Mouse (Mus musculus): ENCODE measurements at regions not wholly inside any gene's neighbourhood (a gene's known extent, or its start where the extent isn't known, plus 50 kb on each side); places are given as distances from the start of the nearest gene placed in this dataset.
"Not testable (repeated sequence)": the region's sequence is repeated elsewhere in the genome, so short reads cannot be mapped to it uniquely, and the experiment has no call there.

DNA sequence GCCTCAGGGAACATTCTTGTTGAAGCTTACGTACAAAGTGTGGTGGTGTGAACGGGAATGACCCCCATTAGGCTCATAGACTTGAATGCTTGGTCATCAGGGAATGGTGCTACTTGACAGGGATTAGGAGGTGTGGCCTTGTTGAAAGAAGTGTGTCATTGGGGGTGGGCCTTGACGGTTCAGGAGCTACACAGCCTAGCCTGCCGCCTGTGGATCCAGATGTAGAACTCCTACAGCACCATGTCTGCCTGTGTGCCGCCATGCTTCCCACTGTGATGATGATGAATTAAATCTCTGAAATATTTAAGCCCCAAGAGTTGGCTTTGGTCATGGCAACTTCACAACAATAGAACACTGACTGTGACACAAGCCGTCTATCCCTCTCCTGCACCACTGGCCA lies 163.6 kb downstream of the Ankrd50 start:
- DNase-seq (ENCODE audit: low spot score in 2 of 2): no peak

DNA sequence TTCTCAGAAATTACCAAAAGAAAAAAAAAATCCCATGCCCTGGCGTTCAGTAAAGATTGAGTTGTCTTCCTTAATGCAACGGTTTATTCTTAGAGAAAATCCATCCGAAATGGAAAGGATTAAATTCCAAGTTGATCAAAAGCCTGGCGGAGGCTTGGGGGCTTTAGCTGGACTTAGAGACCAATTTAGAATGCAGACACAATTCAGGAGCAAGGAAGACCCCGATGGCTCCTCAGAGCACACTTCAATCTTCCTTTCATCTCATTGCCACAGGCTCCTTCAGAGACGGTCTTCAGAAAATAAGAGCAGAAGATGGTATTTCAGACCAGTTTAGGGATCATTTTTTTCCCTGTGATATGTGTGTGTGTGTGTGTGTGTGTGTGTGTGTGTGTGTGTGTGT lies 171.8 kb downstream of the Ankrd50 start:
- no peak for DNase-seq (ENCODE audit: low spot score in 2 of 2)

DNA sequence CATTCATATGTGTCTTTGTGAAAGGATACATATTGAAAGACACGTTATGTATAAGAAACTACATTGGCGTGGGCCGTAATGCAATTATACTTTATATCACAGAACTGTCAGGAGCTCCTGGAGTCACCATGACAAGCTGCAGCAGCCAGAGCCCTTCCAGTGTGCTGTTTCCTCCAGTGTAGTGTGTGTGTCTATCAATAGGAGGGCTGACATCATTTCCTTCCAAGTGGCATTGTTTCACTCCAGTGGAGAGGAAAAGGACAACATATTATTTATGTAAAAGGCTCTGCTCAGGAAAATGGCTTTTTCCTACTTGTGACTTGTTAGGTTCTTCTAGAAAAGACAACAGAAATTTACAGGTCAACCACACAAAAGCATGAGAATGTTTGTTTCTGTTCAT lies 172.5 kb downstream of the Ankrd50 start:
- no peak for DNase-seq (ENCODE audit: low spot score in 2 of 2)

DNA sequence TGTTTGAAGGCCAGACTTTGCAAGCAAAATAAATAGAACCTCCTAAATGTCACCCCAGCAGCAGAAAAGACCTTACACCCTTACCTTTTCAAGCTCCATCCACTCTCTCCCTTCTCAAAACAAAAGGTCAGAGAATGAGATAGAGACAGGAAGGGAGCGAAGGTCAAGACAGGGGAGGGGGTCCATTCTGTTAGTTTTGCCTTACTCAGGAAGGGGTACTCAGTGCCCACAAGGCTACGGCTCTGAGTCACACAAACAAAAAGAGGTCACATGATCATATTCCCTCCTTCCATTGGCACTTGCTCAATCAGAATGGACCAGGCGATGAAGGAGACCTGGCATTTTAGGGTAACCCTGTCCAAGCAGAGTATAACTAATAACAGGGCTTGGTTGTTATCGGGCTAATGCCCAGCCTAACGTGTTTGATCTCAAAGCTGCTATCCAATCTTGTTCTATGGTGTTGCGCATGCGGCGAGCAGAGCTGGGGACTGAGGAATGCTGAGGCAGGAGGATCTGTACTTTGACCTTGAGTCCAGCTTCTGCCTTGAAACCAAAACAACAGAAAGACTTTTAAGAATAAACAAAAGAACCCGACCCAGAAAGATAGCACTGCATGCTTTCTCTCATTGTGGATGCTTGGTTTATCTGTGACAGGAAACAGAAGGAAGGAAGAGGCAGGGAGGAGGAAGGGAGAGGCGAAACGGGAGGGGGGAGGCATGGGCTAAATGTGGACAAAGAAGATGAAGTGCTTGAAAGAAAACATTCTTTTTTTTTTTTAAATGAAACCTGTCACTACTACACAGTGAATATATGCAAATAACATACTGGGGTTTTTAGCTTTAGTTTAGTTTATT lies 184.5 kb downstream of the Ankrd50 start:
- no peak for DNase-seq (ENCODE audit: low spot score in 2 of 2)

DNA sequence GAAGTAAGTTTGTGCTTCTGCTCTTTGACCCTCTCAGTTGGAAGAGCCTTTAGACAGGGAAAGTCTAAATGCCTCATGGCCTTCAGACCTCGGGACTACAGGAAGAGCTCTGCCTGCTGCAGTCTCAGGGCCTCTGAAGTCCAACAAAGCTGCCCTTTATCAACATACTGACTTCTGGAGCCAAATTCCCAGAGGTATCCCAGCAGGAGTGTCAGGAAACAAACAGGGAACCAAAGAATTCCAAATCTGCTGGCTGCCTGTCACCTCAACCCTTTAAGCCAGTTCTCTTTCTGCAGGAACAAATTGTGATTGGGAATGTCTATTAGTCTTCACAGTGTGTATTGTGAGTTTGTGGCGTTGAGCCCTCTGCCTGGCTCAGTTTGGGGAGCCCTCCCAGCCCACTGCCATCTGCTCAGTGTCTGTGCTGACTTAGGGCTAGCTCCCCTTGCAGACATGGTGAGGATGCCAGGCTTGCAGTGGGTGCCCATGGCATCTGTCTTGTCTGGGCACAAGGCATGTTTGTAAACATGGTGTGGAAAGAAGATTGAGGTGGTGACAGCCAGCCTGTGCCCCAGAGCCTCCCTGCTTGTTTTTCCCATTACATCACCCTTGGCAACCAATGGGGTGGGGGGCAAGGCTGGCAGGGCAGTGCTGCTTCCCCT lies 185.3 kb downstream of the Ankrd50 start:
- no peak for DNase-seq (ENCODE audit: low spot score in 2 of 2)

DNA sequence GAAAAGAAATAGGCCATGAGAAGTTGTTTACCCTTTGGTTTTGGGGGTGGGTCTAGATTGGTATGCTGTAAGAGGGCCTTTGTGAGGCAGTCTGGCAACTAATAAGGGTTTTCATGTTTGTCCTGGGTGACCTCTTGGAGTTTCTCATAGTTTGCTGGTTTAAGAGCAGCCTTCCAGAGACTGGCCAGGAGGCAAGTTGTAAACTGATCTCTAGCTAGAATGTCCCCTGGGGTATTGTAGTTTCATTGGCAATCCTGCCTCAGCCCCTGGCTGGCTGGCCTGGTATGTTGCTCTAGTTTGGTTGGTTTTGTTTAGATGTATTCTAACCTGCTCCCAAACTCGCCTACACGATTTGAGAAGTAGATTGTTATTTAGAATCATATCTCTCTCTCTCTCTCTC lies 187.1 kb downstream of the Ankrd50 start:
- DNase-seq (ENCODE audit: low spot score in 2 of 2): no peak

DNA sequence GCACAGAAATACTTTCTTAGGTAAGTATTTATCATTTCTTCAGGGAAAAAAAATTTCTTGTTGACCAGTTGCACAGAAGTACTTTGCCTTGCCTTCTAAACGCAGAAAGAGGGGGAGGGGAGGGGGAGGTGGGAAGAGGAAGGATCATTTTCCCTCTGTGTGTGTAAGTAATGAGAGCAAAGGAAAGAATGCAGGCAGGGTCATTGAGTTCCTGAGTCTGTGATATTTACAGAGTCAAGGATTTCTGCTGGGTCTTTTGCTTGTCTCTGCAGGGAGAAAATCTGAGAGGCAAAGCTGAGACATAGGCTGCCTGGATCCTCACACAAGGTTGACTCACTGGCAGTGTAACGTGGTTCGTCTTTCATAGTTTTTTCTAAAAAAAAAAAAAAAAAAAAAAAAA lies 195.6 kb downstream of the Ankrd50 start:
- DNase-seq (ENCODE audit: low spot score in 2 of 2): no peak

DNA sequence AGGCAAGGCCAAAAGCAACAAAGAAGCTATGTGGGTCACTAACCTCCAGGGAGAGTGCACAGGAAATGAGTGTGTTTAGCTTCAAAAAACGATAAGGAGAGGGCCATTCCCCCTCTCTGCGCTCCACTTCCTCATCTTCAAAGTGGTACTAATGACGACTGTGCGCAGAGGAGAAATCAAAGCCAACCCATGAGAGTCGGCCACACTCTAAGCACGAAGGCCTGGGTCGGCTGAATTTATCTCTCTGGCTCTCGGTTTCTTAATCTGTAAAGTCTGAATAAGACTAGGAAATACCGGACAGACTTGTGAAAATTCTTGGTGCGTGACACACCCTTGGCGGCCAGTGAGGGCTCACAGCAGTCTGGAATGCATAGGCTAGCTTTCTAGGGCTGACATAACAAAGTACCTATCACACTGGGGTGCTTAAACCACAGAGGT lies 200.9 kb downstream of the Ankrd50 start:
- no peak for DNase-seq (ENCODE audit: low spot score in 2 of 2)

DNA sequence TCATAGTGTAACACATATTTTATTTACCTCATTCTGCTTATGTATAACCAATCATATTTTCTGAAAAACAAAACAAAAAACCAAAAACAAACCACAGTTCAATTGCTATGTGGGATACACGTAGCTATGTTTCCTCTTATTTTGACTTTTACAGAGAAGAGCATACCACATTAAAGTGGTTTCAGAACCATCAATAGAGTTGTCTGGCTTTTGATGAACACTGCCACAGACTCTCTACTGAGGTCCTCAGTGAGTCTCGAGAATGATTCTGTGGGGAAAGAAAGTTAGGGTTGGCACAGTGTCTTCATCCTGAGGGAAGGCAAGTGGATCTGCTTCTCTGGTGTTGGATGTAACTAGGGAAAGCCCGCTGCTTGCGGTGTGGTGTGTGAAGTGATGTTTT lies 201.8 kb downstream of the Ankrd50 start:
- DNase-seq (ENCODE audit: low spot score in 2 of 2): no peak

DNA sequence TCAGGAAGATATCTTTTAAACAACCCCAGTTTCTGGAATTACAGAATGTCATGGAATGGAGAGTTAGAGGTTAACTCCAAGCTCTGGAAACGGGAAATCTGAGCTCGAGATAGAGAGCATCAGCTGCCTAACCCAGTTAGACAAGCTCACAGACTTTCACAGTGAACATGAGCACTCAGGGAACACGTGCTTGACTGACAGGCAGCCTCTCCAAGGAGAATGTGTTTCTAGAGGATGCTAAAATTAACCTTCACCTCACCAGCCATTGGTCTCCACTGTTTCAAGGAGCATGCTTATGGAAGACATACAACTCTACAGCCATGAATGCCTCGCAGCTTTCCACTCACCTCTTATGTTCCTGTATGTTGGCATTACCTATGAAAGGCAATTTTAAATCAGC lies 203.0 kb downstream of the Ankrd50 start:
- no peak for DNase-seq (ENCODE audit: low spot score in 2 of 2)

DNA sequence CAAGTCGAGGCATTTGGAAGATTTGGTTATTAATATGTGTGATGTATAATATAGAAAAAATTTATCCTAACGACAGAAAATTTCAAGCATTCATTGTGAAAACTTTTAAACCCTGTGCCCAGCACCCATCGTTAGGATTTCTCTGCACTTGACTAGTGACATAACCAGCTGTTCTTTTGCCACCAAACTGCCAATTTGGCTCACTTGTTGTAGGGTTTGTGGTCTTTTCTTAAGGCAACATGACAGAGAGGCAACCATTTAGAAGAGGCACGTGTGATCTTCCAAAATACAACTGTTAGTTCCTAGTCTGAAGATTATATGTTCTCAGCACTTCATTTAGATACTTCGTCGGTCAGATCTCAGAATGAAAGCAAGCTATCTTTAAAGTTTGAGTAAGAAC lies 203.8 kb downstream of the Ankrd50 start:
- no peak for DNase-seq (ENCODE audit: low spot score in 2 of 2)

DNA sequence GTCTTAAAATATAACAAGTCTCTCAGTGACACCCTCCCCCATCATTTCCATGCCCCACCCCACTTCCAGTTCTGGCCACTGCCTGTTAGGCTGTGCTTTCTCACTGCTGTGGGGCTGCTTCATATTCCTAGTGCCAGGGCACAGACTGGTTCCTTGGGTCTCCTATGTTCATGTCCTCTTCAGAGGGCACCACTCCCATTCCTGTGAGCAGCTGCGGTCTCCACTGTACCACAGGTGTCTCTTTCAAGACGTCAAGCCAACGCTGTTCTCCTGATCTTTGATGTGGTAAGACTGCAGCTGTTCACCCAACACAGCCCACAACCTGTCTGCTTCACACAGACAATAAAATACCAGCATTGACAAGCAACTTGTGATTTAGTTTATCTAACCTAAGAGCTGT lies 204.5 kb downstream of the Ankrd50 start:
- DNase-seq (ENCODE audit: low spot score in 2 of 2): no peak

DNA sequence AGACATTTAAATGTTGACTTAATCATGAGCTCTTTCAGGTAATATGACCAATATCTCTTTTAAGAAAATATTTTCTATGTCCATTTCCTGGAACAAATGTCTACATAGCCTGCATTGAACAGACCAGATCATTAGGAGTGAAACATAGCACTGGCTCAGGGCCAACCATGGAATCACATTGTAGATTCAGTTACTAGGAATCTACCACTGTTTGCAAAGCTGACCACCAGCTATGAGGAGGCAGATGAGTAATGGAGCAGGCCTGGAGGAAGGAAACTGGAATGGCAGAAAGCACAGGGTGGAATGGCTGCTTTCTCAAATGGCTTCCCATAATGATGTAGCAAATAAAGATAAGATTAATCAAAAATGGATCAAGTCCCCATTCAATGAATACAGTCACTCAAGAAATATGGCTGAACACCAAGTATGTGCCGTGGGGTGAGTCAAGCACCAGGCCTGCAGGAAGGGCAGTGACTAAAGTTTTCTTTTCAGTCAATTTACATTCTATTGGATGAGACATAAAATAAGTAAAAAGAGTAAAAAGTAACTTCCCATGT lies 207.6 kb downstream of the Ankrd50 start:
- no peak for DNase-seq (ENCODE audit: low spot score in 2 of 2)

DNA sequence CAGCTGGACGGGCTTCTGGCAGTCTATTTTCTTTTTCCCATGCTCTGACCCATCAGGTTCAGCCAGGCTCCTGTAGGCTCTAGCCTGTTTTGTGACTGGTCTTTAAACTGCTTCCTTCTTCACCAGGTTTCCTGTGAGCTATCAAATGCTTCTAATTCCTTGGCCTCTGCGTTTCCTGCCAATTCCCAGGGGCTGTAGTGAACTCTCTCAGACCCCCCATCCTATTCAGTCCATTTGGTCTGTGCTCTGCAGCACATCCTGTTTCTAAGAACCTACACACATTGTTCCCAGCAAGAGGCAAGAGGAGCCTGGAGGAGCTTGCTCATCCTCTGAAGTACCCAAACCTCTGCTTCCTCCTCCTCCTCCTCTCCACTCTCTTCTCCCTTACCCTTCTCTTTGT lies 209.3 kb downstream of the Ankrd50 start:
- no peak for DNase-seq (ENCODE audit: low spot score in 2 of 2)

DNA sequence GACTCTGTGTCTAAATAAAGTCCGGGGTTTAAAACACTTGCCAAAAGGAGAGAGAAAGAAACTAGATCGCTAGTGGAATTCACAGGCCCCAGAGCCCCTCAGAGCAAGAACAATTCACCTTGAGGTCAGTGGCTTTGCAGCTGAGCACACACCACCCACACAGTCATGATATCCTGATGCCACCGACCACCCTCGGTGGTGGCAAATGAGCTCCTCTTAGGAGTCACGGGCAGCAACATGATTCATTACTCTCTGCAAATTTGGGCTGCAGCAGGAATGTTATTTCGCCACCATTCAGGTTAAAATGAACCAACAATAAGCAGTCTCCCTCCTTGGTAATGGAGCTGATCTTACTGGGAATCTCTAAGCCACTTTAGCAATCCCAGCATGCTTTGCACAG lies 213.9 kb downstream of the Ankrd50 start:
- DNase-seq (ENCODE audit: low spot score in 2 of 2): no peak

DNA sequence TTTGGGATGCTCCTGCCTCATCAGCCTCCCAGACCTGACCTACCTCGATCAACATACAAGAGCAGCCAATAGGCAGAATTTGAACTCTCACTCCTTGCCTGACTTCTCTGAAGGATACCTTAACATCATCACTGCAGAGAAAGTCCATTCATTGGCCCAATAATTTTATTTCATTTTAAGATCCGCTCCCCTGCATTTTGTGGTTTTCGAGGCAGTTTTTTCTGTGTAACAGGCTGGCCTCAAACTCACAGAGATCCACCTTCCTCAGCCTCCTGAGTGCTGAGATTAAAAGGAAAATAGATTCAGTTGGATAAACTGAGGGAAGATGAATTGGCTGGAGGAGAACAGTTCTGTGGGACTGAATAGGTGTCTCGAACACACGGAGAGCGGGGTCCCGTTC lies 216.4 kb downstream of the Ankrd50 start:
- no peak for DNase-seq (ENCODE audit: low spot score in 2 of 2)

DNA sequence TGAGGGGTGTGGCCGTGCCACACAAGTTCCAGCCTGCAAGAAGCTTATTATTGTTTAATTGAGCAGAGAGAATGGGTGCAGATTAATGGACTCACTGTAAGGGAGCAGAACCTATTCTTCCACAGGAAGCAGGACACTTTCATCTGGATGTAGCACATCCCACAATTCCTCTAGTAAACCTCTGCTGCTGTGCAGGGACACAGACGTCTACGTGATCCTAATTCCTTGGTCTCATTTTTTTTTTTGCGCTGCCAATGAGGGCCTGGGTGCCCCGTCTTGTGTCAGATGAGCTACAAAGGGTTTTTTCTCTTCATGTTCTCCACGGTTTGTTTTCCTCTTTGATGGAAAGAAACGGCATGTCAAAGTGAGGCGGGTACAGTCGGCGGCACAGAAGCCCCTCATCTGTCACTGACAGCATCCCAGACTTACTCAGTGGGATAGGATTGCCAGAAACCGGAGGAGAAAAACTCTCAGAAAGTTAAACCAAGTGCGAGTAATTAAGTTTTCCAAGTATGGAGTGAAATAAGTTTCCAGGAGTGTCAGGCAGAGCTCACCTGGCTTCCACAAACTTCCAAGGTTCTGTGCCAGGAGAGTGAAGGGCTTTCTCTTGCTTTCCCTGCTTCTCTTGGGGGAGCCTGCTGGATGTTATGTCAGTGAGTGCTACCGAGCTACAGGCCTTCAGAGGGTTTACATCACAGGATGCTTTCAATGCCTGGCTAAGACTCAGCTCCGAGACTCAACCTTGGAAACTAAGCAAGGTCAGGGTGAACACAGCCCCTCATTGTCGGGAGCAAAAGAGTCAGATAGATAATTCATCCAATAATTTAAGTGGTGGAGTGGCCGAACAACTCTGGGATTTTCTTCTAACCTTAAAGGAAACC lies 221.1 kb downstream of the Ankrd50 start:
- no peak for DNase-seq (ENCODE audit: low spot score in 2 of 2)

DNA sequence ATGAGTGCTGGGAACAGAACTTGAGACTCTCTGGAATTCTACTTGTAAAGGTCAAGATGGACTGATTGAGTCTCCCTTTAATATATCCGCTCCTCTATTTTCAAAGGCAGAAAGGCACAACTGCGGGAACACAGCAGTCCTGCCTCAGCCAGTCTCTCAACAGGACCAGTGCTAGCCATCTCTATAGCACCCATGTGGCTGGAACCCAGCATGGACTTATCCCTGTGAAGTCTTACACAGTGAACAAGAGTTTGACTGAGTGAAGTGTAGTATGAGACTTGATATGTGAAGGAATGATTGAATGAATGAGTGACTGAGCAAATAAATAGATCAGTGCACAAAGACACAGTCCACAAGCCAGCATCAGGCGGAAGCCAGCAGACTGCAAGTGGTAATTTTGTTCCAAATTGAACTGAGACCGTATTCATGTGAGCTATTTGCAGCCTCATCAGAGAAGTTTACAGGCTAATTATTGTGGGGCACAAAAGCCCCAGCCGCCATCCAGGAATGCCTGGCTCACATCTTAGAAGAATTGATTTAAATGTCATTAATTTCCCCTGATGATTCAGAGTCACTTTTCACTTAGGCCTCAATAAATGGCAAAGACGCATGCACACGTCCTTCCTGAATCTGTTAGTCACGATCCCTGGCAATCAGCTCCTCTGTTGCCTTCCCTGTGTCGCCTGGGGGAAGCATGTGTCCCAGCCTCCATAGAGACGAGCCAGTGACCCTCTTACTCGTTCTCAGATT lies 223.1 kb downstream of the Ankrd50 start:
- DNase-seq (ENCODE audit: low spot score in 2 of 2): no peak

DNA sequence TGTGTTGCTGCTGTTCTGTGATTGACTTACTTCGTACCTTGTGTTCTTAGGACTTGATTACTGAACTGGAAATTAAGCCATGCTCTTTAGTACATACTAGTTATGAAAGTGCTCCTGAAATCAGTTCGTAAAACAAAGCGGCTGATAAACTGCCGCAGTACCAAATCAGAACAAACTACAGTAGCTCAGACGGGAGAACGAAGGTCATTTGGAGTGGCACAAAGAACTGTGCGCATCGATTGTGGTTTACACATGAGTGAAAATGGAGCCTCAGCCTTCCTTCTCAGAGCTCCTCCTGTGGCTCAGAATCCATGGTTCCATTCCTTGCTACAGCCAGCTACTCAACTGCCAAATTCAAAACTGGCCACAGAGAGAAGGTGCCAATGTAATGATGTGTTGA lies 225.4 kb downstream of the Ankrd50 start:
- not testable (repeated sequence) for DNase-seq (ENCODE audit: low spot score in 2 of 2)

DNA sequence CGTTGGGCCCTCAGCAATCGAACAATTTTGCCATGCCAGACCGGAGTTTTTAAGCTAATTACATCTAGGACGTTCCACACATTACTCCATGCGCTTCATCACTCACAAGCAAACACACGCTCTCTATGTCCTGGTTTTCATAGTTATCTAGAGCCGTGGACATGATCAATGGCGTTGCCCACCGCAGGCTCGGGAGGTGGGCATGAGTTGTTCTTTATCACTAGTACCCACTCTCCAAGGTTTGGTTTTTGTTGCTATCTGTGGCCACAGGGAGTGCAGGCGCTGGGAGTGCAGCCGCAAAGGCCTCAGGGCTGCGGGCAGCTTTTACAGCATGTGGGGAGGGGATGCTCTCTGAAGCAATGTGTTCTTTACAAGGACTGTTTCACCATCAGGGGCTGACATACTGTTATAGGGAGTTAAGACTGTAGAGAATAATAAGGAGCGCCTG lies 226.8 kb downstream of the Ankrd50 start:
- no peak for DNase-seq (ENCODE audit: low spot score in 2 of 2)
